Mouse (Mus musculus) retina, postnatal 7 days (tissue): ENCODE measurements around the gene Rab27a.

Experiments
- DNase-seq: peaks from one replicate; pipeline ENCODE4 v3.0.0-alpha.2; 2012; ENCODE audit warnings: low read depth, low spot score

The Rab27a gene

DNA sequence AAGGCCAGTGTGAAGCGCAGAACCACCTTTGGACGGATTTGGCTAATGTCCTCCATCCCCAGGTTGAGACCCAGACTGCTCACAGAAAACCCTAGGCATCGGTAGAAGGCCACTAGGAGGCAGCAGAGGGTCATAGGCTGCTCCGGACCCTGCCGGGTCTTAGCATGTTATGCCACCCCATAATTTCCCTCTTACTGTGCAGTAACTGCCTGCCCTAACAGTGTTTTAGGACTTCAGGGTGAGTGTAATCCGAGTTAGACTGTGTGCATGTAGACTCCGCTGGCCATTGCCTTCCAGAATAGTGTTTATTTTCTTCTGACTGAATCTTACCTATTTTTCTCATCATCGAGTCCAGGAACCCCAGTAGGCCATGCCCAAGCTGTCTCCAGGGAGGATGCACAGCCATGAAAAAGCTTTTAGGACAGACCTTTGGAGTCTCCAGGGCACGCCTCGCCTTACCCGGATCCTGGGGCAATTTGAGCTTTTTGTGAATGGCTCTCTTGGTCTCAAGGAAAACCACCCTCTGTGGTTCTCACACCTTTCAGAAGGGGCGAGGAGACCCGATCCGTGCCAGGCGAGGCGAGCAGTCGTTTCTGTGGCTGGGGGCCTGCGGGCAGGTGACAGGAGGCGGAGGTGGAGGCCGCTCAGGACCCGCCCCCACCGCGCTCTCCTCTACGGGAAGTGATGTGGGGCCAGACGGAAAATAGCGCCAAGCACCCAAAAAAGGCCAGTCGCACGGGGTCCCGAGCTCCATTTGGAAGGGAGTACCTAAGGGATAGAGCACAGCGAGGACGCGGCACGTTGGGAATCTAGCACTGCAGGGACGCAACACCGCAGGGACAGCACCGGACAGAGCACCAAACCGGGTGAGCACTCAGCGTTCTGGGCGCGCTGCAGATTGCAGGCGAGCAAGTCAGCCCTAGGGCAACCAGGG is at the start of gene Rab27a:
TSS of gene Rab27a (plus strand) at position 709 of the 934 bp plus-strand sequence.
- peak; percentile 69 for DNase-seq

DNA sequence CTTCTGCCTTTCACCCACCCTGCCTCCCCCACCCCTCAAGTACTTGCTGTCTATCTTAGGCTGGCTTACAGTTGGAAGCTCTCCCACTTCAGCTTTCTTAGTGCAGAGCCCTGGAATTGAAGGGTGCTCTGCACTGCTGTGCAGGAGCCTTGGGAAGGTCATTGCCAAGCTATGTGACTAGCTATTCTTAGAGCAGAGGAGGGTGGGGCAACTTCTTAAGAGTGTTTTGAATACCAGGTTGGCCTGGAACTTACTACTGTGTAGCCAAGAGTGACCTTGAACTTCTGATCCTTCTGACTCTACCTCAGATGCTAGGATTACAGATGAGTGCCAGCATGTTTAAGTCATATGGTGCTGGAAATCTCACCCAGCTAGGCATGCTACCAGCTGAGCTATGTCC is 48.5 kb upstream of the Rab27a start:
- DNase-seq = no peak

DNA sequence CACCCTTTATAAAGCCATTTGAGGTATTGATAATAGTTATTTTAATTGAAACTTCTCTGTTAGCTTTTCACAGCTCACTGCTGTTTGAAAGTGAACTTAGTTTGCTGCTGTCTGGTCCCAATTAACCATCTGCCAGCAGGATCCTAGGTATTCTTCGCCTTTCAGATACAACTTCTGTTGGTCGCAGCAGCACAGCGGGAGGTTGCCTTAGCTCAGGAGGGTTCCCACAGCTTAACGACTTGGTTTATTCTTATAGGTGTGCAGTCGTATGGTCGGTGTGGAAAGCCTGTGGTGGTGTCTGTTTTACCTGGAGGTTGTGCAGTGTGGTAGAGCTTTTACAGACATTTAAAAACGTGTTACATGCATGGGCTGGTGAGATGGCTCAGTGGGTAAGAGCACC is 47.8 kb upstream of the Rab27a start:
- DNase-seq = no peak

DNA sequence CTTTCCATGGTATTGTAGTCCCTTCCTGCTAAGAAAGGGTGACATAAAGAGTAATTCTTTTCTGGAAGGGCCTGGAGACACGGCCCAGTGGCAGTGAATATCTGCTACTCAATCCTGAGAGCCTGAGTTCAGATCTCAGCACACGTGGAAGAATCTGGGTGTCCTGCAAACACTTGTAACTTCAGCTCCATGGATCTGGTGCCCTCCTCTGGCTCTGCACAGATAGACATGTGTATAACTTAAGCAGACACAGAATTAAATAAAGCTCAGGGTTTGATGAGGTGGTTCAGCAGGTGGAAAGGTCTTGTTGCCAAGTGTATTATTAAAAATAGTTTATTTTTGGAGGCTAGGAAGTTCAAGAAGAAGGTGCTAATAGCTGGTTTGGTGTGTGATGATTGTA is 44.2 kb upstream of the Rab27a start:
- DNase-seq = no peak

DNA sequence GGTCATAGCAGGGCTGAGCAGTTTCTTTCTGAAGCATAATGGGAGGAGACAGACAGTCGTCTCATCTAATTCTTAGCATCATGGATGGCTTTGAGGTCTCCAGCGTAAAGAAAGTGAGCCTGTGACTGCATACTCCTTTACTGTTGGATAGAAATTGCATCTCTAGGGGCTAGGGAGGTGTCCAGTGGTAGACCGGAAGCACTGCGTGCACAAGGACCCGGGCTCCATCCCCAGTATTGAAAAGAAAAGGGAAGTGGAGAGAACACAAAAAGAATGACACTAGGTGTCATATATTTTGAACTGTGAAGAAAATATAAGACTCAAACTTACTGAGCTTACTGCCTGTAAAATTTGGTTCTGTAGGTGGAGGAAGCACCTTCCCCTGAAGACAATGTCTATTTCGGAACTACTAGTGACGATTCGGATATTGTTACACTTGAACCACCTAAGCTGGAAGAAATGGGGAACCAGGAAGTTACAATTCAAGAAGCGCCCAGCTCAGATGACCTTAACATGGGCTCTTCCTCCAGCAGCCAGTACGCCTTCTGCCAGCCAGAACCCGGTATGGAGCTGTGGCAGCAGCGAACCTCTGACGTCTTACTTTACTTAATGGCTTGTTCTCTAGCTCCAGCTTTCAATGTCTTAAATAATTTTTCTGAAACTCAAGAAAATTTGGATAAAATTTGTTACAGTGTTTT is 43.2 kb upstream of the Rab27a start:
- DNase-seq = no peak

DNA sequence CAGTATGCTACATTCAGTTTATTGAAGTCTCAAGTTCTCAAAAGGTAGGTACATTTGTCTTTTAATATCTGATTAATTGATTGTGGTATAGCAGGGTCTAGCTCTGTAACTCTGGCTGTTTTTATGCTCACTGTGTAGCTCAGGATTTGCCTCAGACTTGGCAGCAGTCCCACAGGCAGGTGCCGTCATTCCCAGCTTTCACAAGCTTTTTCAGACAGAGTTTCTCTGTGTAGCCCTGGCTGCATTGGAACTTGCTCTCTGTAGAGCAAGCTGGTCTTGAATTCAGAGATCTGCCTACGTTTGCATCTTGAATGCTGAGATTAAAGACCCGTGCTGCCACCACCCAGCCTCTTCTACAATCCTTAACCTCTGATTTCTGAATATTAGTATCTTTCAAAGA is 42.5 kb upstream of the Rab27a start:
- DNase-seq = no peak

DNA sequence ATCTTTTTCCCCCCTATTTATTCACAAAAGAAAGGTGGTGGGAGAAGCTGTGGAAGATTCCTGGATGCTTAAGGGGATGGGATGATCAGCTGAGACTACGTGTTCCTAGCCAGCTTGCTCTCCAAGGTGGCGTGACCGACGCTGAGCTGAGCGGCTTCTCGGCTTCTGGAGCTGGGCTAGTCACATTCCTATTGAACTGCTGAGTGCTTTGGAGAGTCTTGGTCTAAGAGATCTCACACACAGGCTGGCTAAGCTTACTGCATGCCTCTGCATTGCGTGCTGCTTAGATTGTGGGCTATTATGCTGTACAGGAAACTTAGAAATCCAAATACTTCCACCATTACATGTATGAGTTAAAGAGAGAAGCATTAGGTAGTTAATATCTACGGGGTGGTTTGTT is 40.6 kb upstream of the Rab27a start:
- DNase-seq = no peak

DNA sequence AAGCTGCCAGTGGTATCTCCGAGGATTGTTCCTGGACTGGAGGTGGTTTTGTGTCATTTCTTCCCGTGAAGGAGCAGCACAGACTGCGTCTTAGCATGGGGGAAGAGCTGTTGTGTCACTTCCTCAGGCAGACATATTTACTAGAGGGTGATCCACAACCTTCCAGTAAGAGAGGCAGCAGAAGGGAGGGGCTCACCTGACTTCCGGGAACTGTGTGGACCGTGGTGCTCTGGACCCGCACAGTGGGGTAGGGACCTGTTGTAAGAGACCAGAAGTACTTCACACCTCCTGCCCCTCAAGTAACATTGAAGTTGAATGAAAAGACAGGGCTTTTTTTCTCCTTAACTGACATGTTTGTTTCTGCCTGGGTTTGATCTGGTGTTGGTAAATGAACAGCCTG is 39.5 kb upstream of the Rab27a start:
- no peak for DNase-seq

DNA sequence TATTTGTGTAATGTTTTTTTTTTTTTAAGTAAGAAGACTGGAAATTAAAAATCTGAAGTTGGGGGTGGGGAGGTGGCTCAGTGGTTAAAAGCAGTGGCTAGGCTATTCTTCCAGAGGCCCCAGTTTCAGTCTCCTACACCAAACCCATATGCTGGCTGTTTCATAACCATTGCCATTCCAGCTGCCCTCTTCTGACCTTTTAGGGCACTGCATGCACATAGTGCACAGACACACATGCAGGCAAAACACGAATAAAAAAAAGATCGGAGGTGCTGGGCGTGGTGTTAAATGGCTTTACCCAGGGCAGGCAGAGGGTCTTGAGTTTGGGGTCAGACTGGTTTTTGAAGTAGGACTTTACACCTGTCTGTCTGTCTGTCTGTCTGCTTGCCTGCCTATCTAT is 38.5 kb upstream of the Rab27a start:
- DNase-seq = no peak

DNA sequence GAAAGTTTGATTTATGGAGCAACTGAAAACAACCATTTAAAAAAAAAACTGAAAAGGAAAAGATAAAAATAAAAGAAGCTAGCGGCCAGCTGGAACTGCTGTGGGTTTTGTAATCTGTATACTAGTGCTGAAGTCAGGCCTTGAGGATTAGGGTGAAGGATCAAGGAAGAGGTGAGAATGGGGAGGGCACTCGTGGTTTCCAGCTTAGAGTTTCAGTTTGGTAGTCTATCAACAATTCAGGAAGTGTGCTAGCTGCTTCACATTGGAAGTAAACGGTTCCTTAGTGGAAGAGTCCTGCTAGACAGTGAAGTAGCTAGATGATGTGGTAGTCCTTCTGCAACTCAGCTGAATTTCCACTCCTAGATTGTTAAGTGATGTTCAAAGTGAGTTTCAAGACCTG is 36.3 kb upstream of the Rab27a start:
- DNase-seq = no peak

DNA sequence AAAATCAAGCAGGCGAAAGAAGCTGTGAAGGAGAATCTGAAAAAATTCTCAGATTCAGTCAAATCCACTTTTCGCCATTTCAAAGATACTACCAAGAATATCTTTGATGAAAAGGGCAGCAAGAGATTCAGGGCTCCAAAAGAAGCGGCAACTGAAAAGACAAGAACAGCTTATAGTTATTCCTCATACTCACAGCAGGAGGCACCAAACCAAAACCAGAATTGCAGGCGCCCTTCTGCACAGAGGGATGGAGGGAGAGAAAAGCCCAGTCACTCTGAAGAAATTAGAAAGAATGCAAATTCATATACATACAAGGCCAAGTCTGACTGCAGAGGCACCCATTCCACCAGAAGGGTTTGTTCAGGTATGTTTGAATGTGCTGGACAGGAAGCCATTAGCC is 32.0 kb upstream of the Rab27a start:
- DNase-seq = no peak

DNA sequence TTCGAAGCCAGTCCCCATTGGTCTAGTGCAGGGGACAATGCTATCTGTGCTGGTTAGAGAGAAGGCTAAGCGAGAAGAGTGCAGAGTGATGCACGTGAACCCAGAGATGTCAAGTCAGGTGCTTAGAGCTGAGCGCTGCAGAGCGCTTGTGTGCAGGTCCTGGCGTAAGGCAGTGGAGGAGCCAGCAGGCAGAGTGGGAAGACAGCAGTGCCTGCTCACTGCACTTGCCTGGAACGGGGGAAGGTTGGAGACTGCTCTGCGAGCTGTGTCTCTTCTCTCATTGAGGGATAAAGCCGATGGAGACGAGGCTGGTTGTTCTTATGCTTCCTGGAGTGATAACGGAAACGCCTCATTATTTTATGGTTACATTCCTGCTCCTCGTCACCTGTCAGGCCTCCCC is 29.9 kb upstream of the Rab27a start:
- DNase-seq = no peak

DNA sequence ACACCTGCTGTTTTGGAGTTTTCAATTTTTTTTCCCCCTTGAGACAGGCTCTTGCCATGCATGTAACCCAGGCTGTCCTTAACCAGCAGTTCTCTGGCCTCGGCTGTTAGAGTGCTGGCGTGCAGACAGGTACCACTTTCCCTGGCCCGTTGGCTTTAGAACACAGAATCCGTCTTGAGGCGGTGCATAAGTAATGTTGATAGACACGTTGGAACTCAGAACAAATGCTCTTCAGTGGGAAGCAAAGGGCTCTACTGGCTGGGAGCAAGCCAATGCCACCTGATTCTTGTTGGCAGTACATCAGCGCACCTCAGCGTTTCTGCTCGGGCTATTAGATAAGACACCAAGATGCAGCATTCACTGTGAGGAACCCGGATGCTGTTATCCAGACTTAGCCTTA is 24.8 kb upstream of the Rab27a start:
- no peak for DNase-seq

DNA sequence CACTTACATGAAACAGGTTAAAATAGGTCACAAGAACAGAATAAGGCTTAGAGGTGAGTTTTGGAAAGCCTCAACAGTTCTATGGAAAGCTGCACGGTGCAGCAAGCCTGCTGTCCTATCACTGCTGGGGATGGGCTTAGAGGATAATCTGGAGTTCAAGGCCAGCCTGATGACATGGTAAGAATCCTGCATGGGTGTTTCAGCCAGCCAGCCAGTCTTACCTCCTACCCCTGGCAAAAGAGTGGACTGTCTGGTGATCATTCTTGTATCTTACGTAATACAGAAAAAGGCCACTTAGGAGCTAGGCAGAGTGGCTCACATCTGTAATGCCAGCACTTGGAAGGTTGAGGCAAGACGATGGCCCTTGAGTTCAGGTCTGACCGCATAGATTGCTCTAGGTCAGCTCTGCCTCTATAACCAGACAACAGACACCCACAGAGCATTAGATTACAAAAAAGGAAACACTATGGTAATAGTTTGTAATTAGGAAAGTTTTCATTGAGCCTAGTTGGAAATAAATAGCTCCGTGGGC is 24.0 kb upstream of the Rab27a start:
- no peak for DNase-seq

DNA sequence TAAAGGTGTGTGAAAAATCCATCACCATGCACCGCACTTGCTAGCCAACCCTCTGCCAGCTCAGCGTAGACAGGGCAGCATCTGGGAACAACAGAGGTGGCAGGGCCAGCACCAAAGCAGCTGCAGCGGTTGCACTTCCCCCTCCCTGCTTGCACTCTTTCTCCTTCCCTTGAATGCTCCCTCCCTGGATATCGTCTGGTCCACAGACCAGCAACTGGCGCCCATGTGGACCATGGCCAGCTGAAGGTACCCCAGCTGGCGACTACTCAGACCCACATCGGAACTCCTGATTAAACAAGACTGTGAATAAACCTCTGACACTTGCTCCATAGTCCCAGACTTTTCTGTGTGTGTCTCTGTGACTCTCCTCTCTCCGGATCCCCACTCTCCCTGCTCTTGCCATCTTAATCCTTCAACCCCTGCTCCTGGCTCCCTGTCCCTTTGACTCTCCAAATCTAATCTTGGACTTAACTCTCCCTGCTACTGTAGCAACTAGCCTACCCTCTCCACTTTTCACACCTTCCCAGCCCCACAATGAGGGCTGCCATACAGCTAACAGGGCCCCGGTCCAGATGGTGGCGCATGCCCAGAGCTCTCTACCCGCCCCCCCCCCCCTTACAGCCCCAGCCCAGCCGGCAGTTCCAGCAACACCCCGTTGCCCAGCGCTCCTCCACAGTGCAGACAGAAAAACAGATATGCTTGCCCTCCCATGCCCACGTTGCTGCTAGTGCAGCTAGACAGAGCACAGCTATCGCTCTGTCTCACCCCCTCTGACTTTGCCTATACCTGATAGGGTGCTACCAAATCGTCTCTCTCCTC is 18.6 kb upstream of the Rab27a start:
- no peak for DNase-seq

DNA sequence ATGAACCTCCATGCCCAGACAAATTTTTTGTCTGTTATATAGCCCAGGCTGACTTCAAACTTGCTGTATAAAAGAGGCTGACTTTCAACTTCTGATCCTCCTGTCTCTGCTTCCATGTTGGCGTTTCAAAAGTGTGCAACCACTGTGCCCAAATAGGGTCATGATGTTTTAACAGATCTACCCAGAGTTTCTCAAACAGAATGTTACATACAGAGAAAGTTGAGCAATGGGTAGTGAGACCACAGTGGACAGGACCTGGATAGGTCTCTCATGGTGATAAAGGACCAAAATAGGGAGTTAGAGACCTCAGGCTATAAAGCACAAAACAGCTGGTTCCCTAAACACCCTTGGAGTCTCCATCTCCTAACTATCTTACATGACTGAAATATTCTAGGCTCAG is 14.2 kb upstream of the Rab27a start:
- no peak for DNase-seq

DNA sequence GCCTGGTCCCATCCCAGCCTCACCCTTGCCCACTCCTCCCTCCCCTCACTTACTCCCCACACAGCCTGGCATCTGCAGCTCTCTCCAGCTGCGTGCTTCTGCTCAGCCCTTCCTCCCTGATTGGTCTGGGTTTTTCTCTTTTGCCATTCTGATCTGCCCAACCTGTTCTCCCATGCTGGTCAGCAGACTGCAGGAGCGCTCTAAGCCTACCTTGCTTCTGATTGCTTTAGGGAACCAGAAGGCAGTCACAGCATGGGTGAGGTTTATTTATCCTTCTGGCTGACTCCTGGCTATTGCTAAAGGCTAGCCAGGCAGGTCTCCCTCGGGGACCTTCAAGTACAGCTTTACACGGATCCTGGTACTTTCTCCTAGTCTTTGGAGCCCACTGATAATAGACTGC is 13.2 kb upstream of the Rab27a start:
- DNase-seq = no peak

DNA sequence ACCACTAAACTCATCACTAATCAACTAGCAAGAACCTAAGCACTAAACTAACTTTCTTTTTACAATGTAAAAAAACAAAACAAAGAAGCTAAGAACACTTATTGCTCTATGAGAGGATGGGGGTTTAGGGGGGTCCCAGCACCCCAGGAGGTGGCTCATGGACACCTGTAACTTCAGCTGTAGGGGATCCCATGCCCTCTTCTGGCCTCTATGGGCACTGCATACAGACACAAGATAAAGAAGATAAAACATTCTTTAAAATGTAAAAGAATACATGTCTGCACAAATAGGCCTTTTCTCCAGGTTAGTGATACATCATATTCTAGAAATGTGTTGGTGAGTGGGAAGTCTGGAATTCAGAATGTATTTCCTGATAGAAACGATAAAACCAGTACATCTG is 11.2 kb upstream of the Rab27a start:
- DNase-seq = no peak

DNA sequence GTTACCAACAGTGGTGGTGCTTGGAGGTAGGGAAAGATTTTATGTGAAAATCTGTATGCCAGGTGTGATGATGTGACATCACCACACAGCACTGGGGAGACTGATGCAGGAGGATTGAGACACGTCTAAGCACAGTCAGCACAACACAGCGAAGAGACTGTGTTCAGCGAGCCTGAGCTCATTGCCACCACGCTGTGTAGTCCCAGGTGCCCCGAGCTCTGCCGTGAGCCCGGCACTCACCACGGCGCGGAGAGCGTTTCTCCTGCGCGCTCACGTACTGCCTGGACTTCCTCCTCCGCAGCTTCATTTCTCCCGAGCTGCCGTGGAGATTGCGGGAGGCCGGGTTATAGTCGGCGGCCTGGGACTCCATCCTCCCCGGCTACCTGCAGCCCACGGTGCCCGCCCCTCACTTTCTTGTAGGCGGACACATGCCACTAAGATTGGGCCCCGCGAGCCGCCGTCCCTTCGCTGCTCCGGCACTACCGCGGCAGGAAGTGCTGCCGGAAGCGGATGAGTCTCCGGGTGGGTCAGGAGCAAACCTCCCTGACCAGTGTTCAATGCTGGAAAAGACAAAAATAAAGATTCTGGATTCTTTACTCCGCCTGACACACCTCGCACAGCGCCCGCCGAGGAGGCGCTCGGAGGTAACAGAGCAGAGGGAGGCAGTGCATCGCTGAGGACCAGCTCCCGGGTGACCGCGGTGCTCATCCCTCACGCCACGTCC is 5.3 kb upstream of the Rab27a start:
- peak; percentile 87 for DNase-seq

DNA sequence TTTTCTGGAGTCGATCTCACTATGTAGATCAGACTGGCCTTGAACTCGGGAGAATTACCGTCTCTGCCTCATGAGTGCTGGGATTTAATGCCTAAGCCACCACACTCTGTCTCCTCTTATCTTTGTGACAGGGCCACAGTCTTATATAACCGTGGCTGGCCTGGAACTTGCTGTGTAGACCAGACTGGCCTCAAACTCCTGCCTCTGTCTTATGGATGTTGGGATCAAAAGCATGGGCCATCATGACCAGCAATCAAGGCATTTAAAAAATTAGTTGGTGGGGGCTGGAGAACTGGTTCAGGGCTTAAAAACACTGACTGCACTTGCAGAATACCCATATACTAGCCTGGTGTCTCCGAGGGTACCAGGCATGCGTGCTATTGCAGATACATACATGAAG is 4.6 kb upstream of the Rab27a start, which contains the start of gene Pigb:
TSS of gene Pigb (minus strand) at position 299 of the 400 bp plus-strand sequence.
- DNase-seq = no peak

DNA sequence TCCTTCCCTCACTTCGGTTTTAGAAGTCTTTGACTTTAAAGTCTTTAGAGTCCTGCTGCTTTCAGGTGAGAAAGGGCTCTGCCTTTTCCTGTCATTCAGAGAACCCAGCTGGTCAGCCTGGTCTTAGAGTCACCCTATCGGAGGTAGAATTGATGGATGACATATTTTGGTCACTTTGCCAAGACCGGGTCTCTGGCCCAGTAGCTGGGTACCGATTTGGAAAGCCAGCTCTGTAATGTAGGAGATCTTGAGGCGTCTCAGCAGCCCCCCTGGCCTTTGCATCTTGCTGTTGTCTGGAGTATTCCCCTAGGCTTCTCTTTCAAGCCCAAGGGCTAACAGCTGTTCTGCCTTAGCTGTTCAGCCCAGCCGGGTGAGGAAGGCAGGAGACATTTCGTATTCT is 550 bp downstream of the Rab27a start:
- no peak for DNase-seq
